19 mouse cellular contexts compared by ENCODE assay signal in genomic region chr12:72232176-72232575, GRCm38 (mm10). TPM values are rescaled to one million over a fixed set of nuclear protein-coding genes. Genes with fewer than 3 reads are reported as not detected.
DNase-seq lines count a peak whose midpoint lies in the region; ATAC-seq lines count a peak whose summit lies in the region.
"Had no signal": no experiment of that assay in that cellular context is flagged by ENCODE, and none has a peak within 500 bp of the region (broad histone marks: within the 10 kb centered on the region; RNA-seq: fewer than 3 reads in every experiment).

No protein-coding gene starts in this region.

- peak overlapping the region; percentile 66 for H3K4me2 ChIP-seq in hindbrain, embryonic 13.5 days
- no peak overlapping the region for H3K4me2 ChIP-seq in hindbrain, embryonic 11.5 days (replicated peaks; ENCODE audit: low read depth, low read length)
- peak overlapping the region; percentile 74 for H3K4me2 ChIP-seq in hindbrain, embryonic 15.5 days
- H3K4me2 ChIP-seq in neural tube, embryonic 13.5 days: peak overlapping the region; percentile 88
- H3K4me2 ChIP-seq: limb, embryonic 13.5 days; liver, embryonic 15.5 days had no signal

- WGBS in hindbrain, embryonic 13.5 days: 58% methylated on average over 3 of the region's 3 CpGs
- WGBS in hindbrain, embryonic 11.5 days: 82% methylated on average over 3 of the region's 3 CpGs
- WGBS in hindbrain, embryonic 15.5 days: 49% methylated on average over 3 of the region's 3 CpGs
- 58% methylated on average over 3 of the region's 3 CpGs for WGBS in neural tube, embryonic 13.5 days

- peak overlapping the region; percentile 74 for H3K4me3 ChIP-seq in hindbrain, embryonic 13.5 days
- no peak overlapping the region for H3K4me3 ChIP-seq in hindbrain, embryonic 11.5 days (ENCODE audit: low read depth, low read length)
- peak overlapping the region; percentile 72 for H3K4me3 ChIP-seq in hindbrain, embryonic 15.5 days
- H3K4me3 ChIP-seq in neural tube, embryonic 13.5 days: peak overlapping the region; percentile 74
- H3K4me3 ChIP-seq: limb, embryonic 13.5 days; liver, embryonic 15.5 days; megakaryocyte, embryonic 14.5 days had no signal

- no peaks in the 10 kb centered on the region for H3K9me3 ChIP-seq in hindbrain, embryonic 13.5 days
- no peaks in the 10 kb centered on the region for H3K9me3 ChIP-seq in hindbrain, embryonic 11.5 days (ENCODE audit: control insufficient read depth, low read length)
- no peaks in the 10 kb centered on the region for H3K9me3 ChIP-seq in hindbrain, embryonic 15.5 days
- no peaks in the 10 kb centered on the region for H3K9me3 ChIP-seq in neural tube, embryonic 13.5 days
- H3K9me3 ChIP-seq: limb, embryonic 13.5 days; liver, embryonic 15.5 days had no signal

- DNase-seq in cerebellum, adult 8-10 months: peak; percentile 29
- DNase-seq in hindbrain, embryonic 11.5 days (ENCODE audit: low spot score): no peak
- no peak for DNase-seq in layer of hippocampus, adult 9-11 months
- no peak for DNase-seq in adrenal gland, postnatal 36 days
- DNase-seq: adrenal gland, postnatal 25 days; kidney, adult 2 months; kidney, postnatal 36 days; lung, postnatal 10 days; retina, postnatal 1 day had no signal

- H3K36me3 ChIP-seq in hindbrain, embryonic 13.5 days: peaks cover 15% of the 10 kb centered on the region
- H3K36me3 ChIP-seq in hindbrain, embryonic 11.5 days (ENCODE audit: control insufficient read depth, insufficient read depth, low read length): no peaks in the 10 kb centered on the region
- no peaks in the 10 kb centered on the region; the same call in 1 of the 2 replicates for H3K36me3 ChIP-seq in hindbrain, embryonic 15.5 days
- H3K36me3 ChIP-seq in neural tube, embryonic 13.5 days: peaks cover 8% of the 10 kb centered on the region; the same call in 1 of the 2 replicates
- H3K36me3 ChIP-seq: limb, embryonic 13.5 days; liver, embryonic 15.5 days had no signal

- peaks cover 69% of the 10 kb centered on the region for H3K4me1 ChIP-seq in hindbrain, embryonic 13.5 days (replicated peaks)
- no peaks in the 10 kb centered on the region for H3K4me1 ChIP-seq in hindbrain, embryonic 11.5 days (replicated peaks; ENCODE audit: control insufficient read depth, insufficient read depth, low read length)
- H3K4me1 ChIP-seq in hindbrain, embryonic 15.5 days (replicated peaks): peaks cover 70% of the 10 kb centered on the region
- H3K4me1 ChIP-seq in neural tube, embryonic 13.5 days (replicated peaks): peaks cover 70% of the 10 kb centered on the region
- H3K4me1 ChIP-seq: liver, embryonic 15.5 days had no signal

- no peaks in the 10 kb centered on the region for H3K27me3 ChIP-seq in hindbrain, embryonic 13.5 days
- H3K27me3 ChIP-seq in hindbrain, embryonic 11.5 days (ENCODE audit: control insufficient read depth, insufficient read depth, low read length): no peaks in the 10 kb centered on the region
- no peaks in the 10 kb centered on the region for H3K27me3 ChIP-seq in hindbrain, embryonic 15.5 days
- no peaks in the 10 kb centered on the region for H3K27me3 ChIP-seq in neural tube, embryonic 13.5 days

- H3K9ac ChIP-seq in hindbrain, embryonic 13.5 days: peak overlapping the region; percentile 97
- H3K9ac ChIP-seq in hindbrain, embryonic 11.5 days (ENCODE audit: low read depth, low read length): no peak overlapping the region
- peak overlapping the region; percentile 99 for H3K9ac ChIP-seq in hindbrain, embryonic 15.5 days
- 0 out of 2 replicates have a peak overlapping the region, but pooled peaks have one; percentile 89 for H3K9ac ChIP-seq in neural tube, embryonic 13.5 days
- H3K9ac ChIP-seq: limb, embryonic 13.5 days; liver, embryonic 15.5 days had no signal

- no peak for ATAC-seq in cerebellum, adult (ENCODE audit: insufficient number of reproducible peaks, low FRiP score, low TSS enrichment)
- ATAC-seq in hindbrain, embryonic 13.5 days (ENCODE audit: low FRiP score): no peak
- ATAC-seq in hindbrain, embryonic 11.5 days (ENCODE audit: low FRiP score): no peak
- no peak for ATAC-seq in hindbrain, embryonic 15.5 days (ENCODE audit: low FRiP score, low read depth)
- ATAC-seq in neural tube, embryonic 13.5 days (ENCODE audit: low read depth): no peak

- peak overlapping the region; percentile 35; the same call in 1 of the 2 replicates for H3K27ac ChIP-seq in hindbrain, embryonic 13.5 days
- H3K27ac ChIP-seq in hindbrain, embryonic 11.5 days (ENCODE audit: low read depth, low read length): no peak overlapping the region
- H3K27ac ChIP-seq in hindbrain, embryonic 15.5 days (replicated peaks): 0 out of 2 replicates have a peak overlapping the region, but pooled peaks have one; percentile 21
- no peak overlapping the region for H3K27ac ChIP-seq in neural tube, embryonic 13.5 days (replicated peaks)
- H3K27ac ChIP-seq: limb, embryonic 13.5 days; liver, embryonic 15.5 days had no signal

RNA-seq across cellular contexts. Expression of gene Ccdc175, which starts 47.3 kb away (rescaled TPM):
- not detected in 2 replicates for polyA plus RNA-seq in hindbrain, embryonic 13.5 days (2015; fragmentation: Nextera tagmentation; extraction: Ambion mirVana)
- polyA plus RNA-seq in hindbrain, embryonic 11.5 days (2014; fragmentation: Nextera tagmentation; extraction: Ambion mirVana): not detected in 2 replicates
- polyA plus RNA-seq in hindbrain, embryonic 15.5 days (2015; fragmentation: Nextera tagmentation; extraction: Ambion mirVana): 0.12 TPM in 1 of 2 replicates, not detected in the other
- polyA plus RNA-seq in neural tube, embryonic 13.5 days (2015; fragmentation: Nextera tagmentation; extraction: Ambion mirVana): not detected in 2 replicates
- not detected for total RNA-seq in adrenal gland, postnatal 36 days (2021)
- total RNA-seq: adrenal gland, postnatal 25 days; gastrocnemius, postnatal 4 days; left cerebral cortex, adult 18-20 months had no signal
- polyA plus RNA-seq: heart, embryonic 14.5 days; kidney, adult 2 months; limb, embryonic 13.5 days; liver, embryonic 15.5 days had no signal

Comparison
In these comparisons a context has a peak if more than half of its experiments do, and no peak if none do; other contexts are left out.
1. H3K27ac ChIP-seq: peak in hindbrain, embryonic 13.5 days (single experiment) and hindbrain, embryonic 15.5 days (single experiment); none in hindbrain, embryonic 11.5 days (single experiment) and neural tube, embryonic 13.5 days (single experiment).